Mouse (Mus musculus): ENCODE data around the gene Emc6. TPM values are rescaled to one million over a fixed set of nuclear protein-coding genes. Genes with fewer than 3 reads are reported as not detected.

Emc6 gene
- 10 to 100 TPM; 77.7 to 94.3 TPM for total RNA-seq (2021)
- long read RNA-seq, experiment 1, transcript Emc6-201 (2 exons, 1,332 nt): major isoform, 48 of 53 reads
- long read RNA-seq, experiment 1, partial matches to known transcripts: 0 of 53 reads
- long read RNA-seq, experiment 1, other reads (novel, unspliced or antisense): 4 of 53 reads
- long read RNA-seq, experiment 2, transcript Emc6-201 (2 exons, 1,332 nt): major isoform, 141 of 160 reads
- long read RNA-seq, experiment 2, partial matches to known transcripts: 16 of 160 reads
- long read RNA-seq, experiment 2, other reads (novel, unspliced or antisense): 0 of 160 reads

DNA sequence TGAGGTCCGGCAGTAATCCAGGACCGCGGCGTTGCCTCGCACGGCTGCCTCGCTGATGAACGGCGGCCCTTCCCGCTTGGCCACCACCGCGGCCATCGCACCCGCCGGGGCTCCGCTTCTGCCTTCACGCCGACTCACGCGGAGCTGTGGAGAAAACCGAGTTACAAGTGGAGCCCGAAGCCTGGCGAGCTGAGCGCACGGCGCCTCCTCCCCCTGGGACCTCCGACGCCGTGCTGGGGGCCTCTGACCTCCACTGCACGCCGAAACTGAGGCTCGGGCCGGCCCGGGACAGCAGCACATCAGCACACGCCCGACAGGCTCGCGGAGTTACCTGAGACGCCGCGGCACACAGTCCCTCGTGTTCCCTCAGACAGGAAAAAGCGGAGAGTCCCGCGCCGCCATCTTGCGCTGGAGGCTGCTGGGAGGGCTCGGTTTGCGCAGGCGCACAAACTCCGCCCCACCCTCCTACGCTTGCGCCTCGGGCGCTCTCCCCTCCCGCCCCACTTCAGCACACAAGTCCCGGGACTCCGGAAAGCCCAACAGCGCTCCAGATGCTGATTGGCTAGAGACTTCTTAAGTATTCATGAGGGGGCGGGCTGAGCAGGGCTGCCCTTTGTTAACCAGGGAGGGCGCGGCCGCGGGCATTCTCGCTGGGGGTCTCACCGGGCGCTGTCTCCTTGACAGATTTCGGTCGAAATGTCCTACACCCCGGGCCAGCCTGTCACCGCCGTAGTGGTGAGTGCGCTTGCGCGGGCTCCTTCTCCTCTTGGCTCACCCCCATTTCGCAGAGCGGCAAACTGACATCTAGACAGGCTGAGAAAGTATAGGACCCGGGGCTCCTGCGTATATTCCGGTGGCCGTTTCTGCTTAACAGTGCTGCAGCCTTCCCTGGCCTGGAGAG, at the start of gene Emc6, which contains the start of gene Tax1bp3:
Gene Emc6 (minus strand): TSS at position 430 of the 901 bp plus-strand sequence.
Gene Tax1bp3 (plus strand): TSS at position 476 of the 901 bp plus-strand sequence.
- peak; percentile 95 to 97 for DNase-seq (ENCODE audit: low spot score in 2 of 2)

DNA sequence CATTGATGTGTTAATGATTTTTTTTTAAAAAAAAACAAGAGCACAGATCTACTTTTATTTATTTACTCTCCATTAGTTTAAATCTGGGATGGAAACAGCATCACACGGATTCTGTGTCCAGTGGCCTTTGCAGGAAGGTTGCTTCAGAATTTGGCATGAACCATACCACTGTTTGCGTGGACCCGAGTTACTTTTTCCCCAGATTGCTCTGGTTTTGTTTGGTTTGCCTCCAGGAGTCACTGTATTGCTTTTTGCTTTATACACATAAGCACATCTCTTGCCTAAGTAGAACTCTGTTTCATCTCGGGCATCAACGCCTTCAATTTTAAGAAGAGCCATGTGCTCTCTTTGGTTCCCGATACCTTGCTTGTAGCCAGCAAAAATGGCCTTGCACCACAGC, 49.0 kb upstream of the Emc6 start:
- no peak for DNase-seq (ENCODE audit: low spot score in 2 of 2)

DNA sequence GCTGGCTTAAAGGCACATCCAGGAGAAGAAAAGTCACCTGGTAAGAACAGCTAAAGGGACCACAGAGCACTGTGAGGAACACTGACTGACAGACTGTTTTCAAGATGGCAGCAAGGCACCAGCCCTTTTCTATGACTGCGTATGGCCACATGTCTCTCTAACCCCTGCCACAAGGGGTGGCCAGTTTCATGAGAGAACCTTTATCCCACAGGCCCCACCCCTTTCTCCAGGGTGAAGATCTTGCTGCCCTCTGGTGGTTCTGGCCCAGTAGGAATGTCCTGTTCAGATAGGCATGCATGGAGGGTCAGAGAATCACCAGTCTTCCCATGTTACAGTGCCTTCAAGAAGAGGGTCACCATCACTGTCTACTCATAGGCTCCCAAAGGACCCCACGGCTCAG, 47.1 kb upstream of the Emc6 start:
- DNase-seq (ENCODE audit: low spot score in 2 of 2): peak; percentile 11 to 32

DNA sequence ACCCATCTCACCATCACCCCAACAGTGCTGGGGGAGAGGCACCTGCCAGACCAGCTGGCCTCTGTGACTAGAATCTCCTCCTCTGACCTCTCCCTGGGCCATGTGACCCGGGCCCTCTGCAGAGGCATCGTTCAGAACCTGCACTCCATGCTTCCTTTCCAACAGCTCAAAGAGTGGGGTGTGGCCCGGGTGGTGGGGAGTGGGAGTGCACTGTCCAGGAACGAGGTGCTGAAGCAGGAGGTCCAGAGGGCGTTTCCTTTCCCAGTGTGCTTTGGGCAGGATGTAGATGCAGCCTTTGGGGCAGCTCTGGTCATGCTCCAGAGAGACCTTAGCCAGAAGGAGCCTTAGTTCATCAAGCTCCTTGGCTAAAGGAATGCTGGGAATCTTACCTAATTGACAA, 46.0 kb upstream of the Emc6 start:
- DNase-seq (ENCODE audit: low spot score in 2 of 2): no peak

DNA sequence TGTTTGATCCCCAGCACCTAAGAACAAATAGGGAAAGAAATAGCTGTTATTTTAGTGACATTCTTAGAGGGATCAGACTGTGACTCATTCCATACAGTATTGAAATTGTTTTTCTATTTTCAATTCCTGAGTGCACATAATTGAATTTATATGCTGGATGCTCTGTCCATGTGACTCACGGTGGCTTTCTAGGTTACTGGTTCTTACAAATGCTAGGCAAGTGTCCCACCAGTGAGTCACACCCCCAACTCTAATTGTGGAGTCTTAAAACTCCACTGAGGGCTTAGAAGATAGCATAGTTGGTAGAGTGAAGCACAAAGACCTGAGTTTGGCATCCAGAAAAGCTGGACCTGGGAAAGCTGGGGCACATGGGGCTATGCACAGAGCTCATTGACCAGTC, 43.8 kb upstream of the Emc6 start:
- no peak for DNase-seq (ENCODE audit: low spot score in 2 of 2)

DNA sequence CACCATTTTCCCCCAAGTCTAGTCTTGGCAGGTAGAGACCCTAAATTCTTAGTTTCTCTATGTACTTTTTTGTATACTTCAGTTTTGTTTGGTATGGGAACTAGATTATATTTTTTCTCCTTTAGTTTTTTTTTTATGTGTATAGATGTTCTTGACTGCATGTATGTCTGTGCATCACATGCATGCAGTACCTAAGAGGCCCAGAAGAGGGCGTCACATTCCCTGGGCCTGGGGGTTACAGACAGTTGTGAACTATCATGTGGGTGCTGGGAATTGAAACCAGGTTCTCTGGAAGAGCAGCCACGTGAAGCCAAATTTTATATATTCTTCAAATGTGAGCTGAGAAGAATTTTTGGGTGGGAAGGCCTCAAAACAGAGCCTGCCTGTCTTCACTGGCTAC, 42.8 kb upstream of the Emc6 start:
- DNase-seq (ENCODE audit: low spot score in 2 of 2): no peak

DNA sequence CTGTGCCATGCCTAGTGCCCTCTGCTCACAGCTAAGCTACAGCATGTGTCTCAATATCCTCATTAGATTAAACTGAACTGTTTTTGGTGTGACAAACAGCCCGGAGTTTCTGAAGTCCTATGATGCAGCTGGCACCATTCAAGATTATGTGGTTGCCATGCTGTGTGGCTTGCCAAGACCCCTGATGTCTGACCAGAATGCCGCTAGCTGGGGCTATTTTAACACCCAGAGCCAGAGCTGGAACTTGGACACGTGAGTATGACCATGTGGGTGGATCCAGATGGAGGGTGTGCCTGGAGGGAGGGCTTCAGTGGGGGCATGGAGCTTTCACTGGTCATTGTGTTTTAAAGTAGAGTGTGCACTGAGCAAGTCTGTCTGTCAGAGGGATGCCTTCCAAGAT, 37.1 kb upstream of the Emc6 start:
- no peak for DNase-seq (ENCODE audit: low spot score in 2 of 2)

DNA sequence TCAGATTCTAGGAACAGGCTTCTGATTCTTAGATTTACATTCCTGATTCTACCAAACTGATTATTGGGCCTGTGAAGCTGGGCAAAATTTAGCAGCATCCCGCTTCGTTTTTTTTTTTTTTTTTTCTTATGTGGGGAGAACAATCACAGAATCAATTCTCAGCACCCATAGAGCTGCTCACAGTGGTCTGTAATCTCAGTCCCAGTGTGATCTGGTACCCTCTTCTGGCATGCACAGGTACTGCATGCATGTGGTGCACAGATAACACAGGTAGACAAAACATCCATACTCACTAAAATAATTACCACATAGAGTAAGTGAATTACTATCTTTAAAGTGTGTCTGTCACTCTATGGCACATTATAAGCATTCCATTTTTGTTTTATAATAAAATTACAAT, 30.8 kb upstream of the Emc6 start:
- DNase-seq (ENCODE audit: low spot score in 2 of 2): no peak

DNA sequence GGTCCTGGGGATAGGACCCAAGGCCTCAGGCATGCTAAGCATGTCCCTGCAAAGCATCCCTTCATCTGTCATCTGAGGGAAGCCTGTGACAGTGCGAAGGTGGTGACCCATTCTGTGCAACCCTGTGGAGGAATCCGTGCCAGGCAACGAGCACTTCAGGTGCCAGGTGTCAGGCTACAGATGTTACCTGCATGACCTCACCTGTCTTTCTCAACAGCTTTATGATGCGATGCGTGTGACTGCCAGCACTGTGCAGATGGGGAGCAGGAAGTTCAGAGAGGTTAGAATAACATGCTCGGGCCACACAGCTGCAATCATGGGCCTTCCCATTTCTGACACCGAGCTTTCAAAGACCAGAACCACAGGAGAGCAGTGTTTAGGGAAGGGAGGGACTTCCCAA, 28.4 kb upstream of the Emc6 start:
- DNase-seq (ENCODE audit: low spot score in 2 of 2): no peak

DNA sequence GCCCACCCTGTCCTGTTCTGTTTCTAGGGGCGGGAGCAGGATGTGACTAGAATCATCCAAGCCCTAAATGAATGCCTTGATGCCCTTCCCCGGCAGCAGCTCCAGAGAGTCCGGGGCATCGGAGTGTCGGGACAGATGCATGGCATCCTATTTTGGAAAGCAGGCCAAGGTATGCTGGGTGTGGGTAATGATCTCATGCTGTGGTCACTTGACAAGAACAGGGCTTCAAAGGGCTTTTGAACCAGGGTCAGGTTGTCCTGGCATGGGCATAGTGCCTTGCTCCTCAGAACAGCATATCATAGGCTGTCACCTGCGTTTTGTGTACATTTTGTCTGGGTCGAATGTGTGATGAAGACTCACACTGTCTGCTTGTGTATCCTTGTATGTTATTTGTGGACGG, 27.1 kb upstream of the Emc6 start:
- DNase-seq (ENCODE audit: low spot score in 2 of 2): no peak

DNA sequence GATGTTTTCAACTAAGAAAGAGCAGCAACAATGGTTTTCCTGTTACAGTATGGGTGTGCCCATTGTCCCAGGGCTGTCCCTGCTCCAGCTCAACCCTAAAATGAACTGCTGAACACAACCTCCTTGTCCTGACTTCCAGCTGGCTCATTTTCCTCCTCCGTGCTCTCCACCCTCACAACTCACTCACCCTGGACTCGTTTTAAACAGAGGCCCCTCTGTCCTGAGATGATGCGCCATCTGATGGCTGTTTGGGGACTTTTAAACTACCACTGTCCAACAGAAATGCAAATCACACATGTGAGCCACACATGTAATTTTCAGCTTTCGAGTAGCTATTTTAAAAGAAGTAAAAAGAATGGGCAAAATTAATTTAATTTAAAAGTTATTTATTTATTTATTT, 24.8 kb upstream of the Emc6 start:
- no peak for DNase-seq (ENCODE audit: low spot score in 2 of 2)

DNA sequence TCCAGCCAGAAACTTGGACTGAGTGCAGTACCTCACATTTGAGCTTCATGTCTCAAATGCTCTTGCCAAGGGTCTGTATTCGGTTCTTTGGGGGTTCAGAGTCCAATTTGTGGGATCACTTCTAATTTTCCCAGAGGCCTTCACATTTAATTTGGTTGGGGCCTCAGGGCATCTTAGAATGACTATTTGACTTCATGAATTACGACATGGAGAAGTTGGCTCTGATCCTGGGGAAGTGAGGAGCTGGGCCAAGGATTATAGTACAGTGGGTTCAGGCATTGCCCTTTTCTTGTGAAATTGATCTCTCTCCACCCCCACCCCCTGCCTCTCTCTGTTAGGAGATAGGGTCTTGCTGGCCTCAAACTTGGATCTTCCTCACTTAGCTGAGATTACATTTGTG, 24.2 kb upstream of the Emc6 start:
- no peak for DNase-seq (ENCODE audit: low spot score in 2 of 2)

DNA sequence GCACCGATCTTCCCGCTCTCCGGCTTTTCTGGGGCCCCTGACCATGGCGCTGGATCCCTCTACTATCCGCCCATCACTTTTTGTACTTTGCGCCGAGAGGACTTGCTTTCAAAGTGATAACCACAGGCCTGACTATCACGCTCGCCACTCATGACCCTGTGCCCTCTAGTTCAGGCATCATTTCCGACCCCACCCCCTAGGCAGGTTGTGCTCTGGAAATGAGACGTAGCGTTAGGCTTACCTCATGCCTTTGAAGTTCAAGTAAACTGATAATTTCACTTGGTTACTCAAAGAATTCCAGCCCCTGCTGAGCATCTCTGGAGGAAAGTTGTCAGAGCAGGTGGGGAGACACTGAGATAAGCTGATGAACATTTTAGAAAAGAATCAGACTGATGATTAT, 23.0 kb upstream of the Emc6 start:
- no peak for DNase-seq (ENCODE audit: low spot score in 2 of 2)

DNA sequence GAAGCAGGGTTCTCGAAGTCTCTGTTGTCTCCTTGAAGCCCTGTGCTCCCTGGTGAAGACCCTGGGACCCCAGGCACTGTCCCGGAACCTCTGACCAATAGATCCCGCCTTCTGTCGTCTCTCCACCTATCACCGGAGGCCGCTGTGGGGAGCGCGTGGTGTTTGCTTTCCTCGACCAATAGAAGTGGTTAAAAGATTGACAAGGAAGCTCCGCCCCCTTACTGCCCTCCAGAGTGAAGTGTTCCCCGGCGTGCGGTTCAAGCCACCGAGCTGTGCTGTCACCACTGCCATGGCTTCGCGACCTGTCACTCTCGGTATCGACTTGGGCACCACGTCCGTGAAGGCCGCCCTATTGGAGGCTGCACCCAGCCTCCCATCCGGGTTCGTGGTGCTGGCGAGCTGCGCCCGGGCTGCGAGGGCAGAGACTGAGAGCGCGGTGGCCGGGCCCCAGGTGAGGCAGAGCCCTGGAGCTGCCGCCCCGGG, 22.4 kb upstream of the Emc6 start, which contains the start of gene Shpk:
Gene Shpk (plus strand): TSS at position 231 of the 483 bp plus-strand sequence.
- peak; percentile 85 to 86 for DNase-seq (ENCODE audit: low spot score in 2 of 2)

DNA sequence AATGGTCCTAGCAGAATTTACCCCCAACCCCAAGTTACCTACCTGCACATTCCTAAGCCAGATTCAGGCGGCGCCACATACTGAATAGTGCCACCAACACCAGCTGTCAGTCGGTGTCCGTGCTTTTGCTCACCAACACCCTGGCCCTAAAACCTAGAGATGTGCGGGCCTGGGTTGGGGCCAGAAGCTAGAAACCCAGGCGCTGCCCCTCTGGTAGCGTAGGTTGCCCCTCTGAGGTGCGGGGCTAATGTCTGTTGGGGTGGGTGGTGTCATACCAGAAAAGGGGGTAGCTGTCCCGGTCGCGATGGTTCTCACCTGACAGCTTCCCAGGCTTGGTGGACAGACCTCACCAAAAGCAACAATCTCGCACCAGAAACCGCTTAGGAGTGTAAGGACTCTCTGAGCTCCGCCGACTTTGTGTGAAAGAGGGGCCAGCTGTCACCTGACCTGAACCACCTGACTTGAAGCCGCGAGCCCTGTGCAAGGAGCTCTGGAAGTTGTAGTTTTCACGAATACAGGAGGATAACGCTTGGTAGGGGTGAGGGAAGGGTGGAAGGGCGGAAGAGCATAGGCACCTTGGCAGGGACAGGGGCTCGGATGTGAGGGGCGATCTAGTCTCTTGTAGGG, 21.9 kb upstream of the Emc6 start, which contains the start of gene Ctns:
Gene Ctns (minus strand): TSS at position 440 of the 627 bp plus-strand sequence.
- DNase-seq (ENCODE audit: low spot score in 2 of 2): no peak

DNA sequence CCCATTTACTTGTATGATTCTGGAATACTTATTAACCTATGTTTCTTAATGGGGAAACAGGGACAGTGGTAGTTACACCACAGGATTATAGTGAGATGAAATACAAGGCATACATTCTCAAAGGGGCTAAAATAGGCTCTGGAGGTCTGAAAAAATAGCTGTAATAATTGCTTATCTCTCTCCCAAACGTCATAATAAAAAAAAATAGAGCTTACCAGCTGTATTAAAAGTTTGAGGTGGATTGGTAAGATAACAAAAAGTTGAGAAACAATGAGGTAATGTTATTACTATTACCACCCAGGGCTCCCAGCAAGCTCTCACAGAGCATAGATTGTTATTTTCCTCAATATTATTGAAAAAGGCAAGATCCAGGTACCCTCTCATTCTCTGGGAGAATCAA, 21.4 kb upstream of the Emc6 start:
- no peak for DNase-seq (ENCODE audit: low spot score in 2 of 2)

DNA sequence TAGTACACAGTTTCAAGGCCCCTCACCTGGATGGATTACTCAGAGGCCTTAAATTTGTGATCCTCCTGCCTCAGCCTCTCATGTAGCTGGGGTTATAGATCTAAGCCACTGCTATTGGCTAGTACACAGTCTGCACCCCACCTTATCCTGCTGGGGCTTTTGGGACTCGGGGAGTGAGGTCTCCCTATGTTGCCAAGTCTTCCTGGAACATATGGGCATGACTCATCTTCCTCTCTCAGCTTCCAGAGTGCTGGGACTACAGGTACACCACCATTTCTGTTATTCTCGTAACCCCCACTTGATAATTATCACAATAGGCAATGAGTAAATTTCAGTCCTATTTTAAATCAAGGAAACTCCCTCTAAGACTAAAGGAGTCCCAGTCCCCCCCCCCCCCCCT, 17.6 kb upstream of the Emc6 start:
- no peak for DNase-seq (ENCODE audit: low spot score in 2 of 2)

DNA sequence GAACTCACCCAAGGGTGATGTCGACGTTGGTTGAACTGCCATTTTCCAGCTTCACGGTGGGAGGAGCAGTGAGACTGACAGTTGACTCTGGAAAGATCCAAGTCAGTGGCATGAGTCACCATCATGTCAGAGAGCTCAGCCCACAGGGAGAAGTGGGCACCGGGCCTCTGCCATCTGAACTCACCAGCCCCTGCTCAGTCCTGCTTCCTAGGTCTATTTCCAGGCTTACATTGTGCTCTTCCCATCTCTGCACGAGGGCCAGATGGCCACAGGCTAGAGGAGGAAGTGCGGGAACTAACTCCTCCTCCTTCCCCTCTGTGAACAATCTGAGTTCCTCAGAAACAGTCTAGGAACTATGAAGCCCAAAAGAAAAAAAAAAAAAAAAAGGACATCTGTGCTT, 16.2 kb upstream of the Emc6 start:
- DNase-seq (ENCODE audit: low spot score in 2 of 2): peak in 1 of 2 experiments; percentile 23

DNA sequence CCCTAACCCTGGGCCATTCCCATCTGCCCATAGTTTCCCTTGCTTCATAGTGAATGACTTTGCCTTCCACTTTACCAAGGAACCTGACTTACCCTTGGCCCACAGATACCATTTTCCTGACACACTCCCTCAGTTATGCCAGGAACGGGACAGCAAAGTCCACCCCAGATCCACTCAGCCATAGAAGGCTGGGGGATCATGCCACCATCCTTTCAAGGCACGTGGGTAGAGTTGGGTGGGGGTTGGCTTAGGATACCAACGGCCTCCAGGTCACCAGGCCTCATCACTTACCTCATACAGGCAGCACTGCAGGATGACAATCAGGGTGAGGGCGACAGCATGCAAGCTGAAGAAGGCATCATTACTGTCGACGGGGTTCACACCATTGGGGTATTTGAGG, 10.4 kb upstream of the Emc6 start:
- DNase-seq (ENCODE audit: low spot score in 2 of 2): no peak

DNA sequence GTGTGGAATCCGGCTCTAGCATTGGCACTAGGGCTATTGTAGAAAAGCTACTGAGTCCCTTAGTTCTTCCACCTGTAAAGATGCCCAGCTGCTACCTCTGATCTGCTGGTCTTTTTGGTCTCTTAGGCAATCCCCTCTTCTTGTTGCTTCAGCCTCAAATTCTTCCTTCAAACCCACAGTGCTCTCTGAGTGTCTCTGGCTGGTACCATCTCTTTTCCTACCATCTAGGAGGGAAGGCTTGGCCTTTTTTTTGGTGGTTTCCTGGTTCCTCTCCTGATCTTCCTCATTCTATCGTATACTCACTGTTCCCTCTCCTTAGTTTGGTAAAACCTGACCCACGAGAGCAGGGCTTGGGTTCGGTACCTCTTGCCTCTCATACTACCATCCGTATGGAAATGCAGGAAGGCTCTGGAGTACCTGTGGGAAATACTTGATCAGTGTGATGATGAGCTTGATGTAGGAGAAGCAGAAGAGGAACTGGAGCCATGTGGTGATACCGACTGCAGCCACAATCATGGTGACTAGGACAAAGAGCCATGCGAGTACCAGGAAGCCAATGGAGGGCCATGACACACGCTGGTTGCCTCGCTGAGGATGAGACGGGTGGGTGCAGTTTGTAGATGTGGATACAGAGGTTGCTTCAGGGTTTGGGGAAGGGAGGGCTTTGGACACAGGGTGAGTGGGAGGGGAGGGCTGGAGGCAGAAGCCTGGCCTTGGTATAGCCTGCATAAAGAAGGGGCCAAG, 9.2 kb upstream of the Emc6 start:
- DNase-seq (ENCODE audit: low spot score in 2 of 2): no peak

DNA sequence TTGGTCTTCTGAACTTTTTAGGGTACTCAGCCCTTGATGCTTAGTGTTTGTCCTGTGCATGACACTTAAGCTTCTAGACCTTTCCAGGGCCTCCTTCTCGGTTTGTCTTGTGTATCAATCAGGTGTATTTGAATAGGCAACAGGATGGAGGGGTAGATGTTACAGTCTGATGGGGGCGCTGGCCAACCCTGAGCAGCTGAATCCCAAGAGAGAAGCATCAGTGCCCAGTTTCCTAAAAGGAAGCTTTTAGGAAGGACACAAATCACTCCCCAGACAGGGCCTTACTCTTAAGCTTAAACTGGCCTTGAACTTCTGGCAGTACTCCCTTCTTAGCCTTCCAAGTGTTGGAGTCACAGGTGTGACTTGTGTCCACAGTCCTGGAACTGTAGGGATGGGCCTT, 1.1 kb upstream of the Emc6 start:
- peak in 1 of 2 experiments; percentile 20 for DNase-seq (ENCODE audit: low spot score in 2 of 2)
